Mouse (Mus musculus): ENCODE measurements around the gene Lhfp.
A peak's percentile ranks its signal among the peaks of the same experiment; 100 is the strongest.
"Not testable (repeated sequence)": the region's sequence is repeated elsewhere in the genome, so short reads cannot be mapped to it uniquely, and the experiment has no call there.

Lhfp gene

GRCm38 (mm10) chr3:53100210-53100609 lies 58.9 kb downstream of the Lhfp start:
- DNase-seq: no peak

- DNase-seq: no peak
Measured at GRCm38 (mm10) chr3:53100803-53101202, 59.5 kb downstream of the Lhfp start.

- DNase-seq: no peak
Measured at GRCm38 (mm10) chr3:53101711-53102110, 60.4 kb downstream of the Lhfp start.

DNA sequence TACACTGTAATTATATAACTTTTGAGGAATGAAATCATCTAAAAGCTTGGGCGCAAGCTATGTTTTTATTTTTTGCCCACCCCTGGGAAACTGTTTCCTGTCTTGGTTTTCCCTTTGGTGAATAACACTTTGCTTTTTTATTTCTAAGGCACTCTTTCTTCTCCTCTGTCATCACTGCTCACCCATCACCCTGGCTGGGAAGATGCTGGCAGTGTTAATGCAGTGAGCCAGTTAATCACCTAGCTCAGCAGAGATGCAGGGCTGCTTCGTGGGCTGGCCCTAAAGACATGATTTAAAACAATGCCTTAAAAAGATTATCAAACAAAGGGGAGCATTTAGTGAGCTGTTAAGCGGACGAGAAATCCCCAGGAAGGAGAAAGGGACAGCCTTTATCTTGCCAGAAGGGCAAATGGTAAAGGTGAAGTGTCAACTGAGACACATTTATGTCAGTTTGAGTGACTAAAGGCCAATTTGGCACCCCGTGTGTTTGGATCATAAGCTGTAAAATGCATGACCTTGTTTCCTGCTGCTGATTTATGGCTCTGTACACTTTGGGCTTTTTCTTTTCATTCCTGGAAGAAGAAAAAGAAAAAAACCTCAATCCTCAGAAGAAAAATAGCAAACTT lies 60.9 kb downstream of the Lhfp start:
- DNase-seq: peak in 1 of 2 experiments; percentile 34

DNA sequence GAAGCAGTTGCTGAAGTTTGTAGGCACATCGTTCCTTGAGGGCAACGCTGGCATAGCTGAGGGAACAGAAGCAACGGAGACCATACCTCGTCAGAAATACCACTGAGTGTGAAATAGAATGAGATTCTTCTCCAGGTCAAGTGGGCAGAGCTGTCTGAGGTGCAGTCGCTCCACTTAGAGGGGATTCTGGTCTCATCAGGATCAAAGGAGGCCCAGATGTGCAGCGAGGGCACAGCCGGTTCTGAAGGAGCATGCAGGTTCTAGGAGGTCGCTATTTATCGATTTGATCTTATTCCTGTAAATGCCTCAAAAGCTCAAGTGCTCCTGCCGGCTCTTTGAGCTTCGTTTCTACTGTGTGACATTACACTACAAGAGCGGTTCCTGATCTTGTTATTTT lies 61.4 kb downstream of the Lhfp start:
- no peak for DNase-seq

- DNase-seq: no peak
Measured at GRCm38 (mm10) chr3:53108594-53109373, 67.5 kb downstream of the Lhfp start.

DNA sequence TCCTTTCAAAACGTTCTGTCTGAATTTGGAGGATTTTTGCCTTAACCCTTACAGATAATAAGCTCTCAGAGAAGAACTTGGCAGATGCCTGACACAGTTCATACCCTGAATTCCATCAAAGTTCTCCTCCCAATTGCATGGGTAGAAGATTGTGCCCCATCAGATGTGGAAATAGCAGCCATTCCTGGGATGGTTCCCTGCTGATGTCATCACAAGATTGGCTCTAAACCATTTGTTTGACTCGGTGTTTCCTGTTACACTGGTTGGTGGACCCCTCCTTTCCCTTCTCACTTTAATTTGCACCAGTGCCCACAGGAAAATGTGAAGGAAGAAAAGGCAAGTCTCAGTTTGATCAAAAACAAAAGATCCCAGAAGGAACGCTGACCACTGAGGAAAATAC lies 68.6 kb downstream of the Lhfp start:
- DNase-seq: no peak

GRCm38 (mm10) chr3:53112048-53112447 lies 70.7 kb downstream of the Lhfp start:
- DNase-seq: no peak

GRCm38 (mm10) chr3:53118755-53119154 lies 77.4 kb downstream of the Lhfp start:
- DNase-seq: not testable (repeated sequence)

DNA sequence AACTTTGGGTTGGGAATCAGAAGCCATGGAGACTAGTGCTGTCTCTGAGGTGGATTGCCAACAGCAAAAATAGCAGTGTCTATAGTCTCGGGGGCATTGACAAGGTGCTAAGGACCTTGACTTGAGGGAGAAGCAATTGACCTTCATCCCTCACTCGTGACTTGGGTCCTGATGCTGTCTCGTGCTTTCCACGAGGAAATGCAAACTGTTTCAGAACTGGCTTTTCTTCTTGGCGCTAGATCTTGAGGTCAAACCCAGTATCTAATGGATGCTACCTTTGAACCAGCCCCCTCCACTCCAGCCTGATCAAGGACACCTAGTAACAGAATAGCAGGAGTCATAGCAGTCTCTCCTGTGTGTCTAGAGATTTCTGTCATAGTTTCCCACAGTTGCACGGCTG lies 78.7 kb downstream of the Lhfp start:
- DNase-seq: no peak

DNA sequence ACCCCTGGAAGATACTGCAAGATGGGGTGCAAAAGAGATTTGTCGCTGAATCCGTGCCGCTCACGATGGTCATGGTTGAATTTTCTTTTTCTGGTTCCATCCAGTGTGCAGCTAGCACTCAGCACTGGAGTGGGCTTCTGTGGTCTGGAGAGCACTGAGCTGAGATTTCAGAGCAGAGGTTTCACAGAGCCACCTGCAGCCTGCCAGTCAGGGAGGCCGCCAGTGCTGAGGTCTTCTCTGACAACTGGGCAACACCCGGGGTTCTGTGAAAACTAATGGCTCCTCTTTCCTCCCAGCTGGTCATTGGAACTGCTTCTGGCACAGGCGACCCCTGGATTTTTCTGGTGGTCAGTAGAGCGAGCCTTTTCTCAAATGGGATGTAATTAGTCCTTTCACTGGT lies 84.2 kb downstream of the Lhfp start:
- peak in 1 of 2 experiments; percentile 21 for DNase-seq

GRCm38 (mm10) chr3:53138785-53139184 lies 97.5 kb downstream of the Lhfp start:
- peak; percentile 6 to 18 for DNase-seq

DNA sequence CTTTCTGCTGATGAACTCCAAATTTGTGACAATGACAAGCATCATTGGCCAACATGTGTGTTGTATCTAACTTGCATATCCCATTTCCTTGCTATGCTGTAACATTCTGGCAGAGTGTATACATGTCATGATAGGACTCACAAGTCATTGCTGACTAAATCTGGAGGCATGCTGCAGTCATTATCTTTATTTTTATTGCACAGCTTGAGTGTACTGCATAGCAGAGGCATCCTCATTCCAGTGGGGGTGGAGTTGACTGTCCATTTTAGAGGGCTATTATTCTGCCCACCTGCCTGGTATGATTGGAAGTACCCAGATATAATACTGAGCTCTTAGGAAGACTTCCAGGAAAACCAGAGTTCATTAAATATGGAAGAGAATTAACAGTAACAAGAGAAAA lies 97.9 kb downstream of the Lhfp start:
- no peak for DNase-seq

GRCm38 (mm10) chr3:53139642-53140041 lies 98.3 kb downstream of the Lhfp start:
- DNase-seq: no peak

- no peak for DNase-seq
Measured at GRCm38 (mm10) chr3:53142528-53142927, 101.2 kb downstream of the Lhfp start.

- DNase-seq: no peak
Measured at GRCm38 (mm10) chr3:53145526-53145925, 104.2 kb downstream of the Lhfp start.

GRCm38 (mm10) chr3:53145946-53146345 lies 104.6 kb downstream of the Lhfp start:
- no peak for DNase-seq

DNA sequence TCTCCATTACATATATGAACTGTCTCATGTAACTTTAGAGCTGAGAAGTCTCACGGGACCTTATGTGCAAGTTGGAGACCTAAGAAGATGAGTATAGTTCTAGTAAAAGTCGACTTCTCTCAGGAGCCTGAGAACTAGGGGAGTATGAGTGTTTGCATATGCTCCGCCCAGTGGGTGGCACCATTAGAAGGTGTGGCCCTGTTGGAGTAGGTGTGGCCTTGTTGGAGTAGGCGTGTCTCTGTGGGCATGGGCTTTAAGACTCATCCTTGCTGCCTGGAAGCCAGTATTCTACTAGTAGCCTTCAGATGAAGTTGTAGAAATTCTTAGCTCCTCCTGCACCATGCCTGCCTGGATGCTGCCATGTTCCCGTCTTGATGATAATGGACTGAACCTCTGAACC lies 105.7 kb downstream of the Lhfp start:
- DNase-seq: no peak

DNA sequence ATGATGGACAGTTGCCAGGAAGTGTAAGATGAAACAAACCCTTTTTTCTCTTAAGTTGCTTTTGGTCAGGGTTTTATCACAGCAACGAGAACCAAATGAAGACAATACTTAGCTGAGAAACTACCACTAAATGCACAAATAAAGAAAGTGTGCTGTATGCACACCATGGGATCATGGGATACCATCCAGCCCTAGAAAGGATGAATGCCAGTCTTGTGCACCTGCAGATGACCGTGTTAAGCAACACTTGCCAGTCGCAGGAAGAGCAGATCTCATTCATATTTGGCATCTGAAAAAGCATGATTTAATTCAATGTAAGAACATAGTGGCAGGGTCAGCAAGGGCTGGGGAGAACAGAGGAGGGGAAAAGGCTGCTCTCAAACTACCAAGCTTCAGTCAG lies 107.4 kb downstream of the Lhfp start:
- no peak for DNase-seq

- DNase-seq: no peak
Measured at GRCm38 (mm10) chr3:53149625-53150320, 108.4 kb downstream of the Lhfp start.

GRCm38 (mm10) chr3:53151081-53151480 lies 109.8 kb downstream of the Lhfp start:
- DNase-seq: no peak

GRCm38 (mm10) chr3:53151607-53152006 lies 110.3 kb downstream of the Lhfp start:
- DNase-seq: no peak

GRCm38 (mm10) chr3:53161963-53162362 lies 120.6 kb downstream of the Lhfp start:
- no peak for DNase-seq

DNA sequence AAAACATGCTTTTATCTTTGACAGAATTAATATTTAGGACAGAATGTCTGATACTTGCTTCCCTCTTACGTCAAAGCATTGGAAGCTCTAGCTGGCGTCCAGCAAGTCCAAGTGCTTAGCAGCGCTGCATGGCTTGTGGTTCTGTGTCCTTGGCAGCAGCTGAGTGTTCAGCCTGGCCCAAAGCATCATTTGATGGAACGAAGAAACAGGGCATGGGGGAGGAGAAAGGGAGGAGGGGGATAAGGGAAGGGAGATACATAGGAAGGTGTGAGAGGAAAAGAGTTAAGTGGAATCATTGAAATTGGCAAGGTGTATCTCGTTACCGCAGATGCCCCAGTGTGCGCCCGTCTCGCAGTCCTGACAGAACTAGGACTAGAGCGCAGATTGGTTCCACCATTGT lies 124.0 kb downstream of the Lhfp start:
- peak in 1 of 2 experiments; percentile 22 for DNase-seq
